Mouse (Mus musculus) ES-E14 (cell line): Measurements from ENCODE around the gene Olfr1293-ps.

Experiments
- CHD2 ChIP-seq: IDR thresholded peaks from 2 replicates; pipeline ENCODE4 v1.6.1; 2014; ENCODE audit warnings: mild to moderate bottlenecking, low read depth, low read length, inconsistent platforms
- MAFK ChIP-seq: IDR thresholded peaks from 2 replicates; pipeline ENCODE4 v1.6.1; 2014; ENCODE audit warnings: mild to moderate bottlenecking, low read depth, low read length, inconsistent platforms; ENCODE audit not compliant: insufficient read depth

- TF ChIP-seq MAFK (no peak), CHD2 (no peak)
Measured at GRCm38 (mm10) chr2:111540191-111540590, 15.2 kb downstream of the Olfr1293-ps start, which contains the start of gene Olfr1294.
